Mouse (Mus musculus) forebrain, postnatal 0 days (tissue): ENCODE data around the gene Pfkm. TPM values are rescaled to one million over a fixed set of nuclear protein-coding genes. Genes with fewer than 3 reads are reported as not detected.

Experiments used
- ATAC-seq: fragments of 200-750 bp; cut with Nextera tagmentation; 2 replicates; pipeline ENCODE4 v1.8.0; 2017; ENCODE audit warnings: mild to moderate bottlenecking, moderate library complexity
- DNase-seq: peaks from one replicate; pipeline ENCODE4 v3.0.0-alpha.2; 2015
- H3K27ac ChIP-seq: fragments of 300-500 bp; sonication (generic); 2 replicates; pipeline ENCODE4 v1.5.1; 2014; ENCODE audit warnings: low read depth, mild to moderate bottlenecking, antibody characterized with exemption, low read length, moderate library complexity, mixed read lengths
- H3K27me3 ChIP-seq: fragments of 300-500 bp; sonication (generic); 2 replicates; pipeline ENCODE4 v1.6.1; 2014; ENCODE audit warnings: mild to moderate bottlenecking, low read length, mixed read lengths; ENCODE audit not compliant: insufficient read depth
- H3K36me3 ChIP-seq: fragments of 300-500 bp; sonication (generic); 2 replicates; pipeline ENCODE4 v1.6.1; 2014; ENCODE audit warnings: mild to moderate bottlenecking, moderate library complexity; ENCODE audit not compliant: insufficient read depth
- H3K4me1 ChIP-seq: fragments of 300-500 bp; sonication (generic); 2 replicates; pipeline ENCODE4 v1.6.1; 2014; ENCODE audit warnings: antibody characterized with exemption; ENCODE audit not compliant: insufficient read depth
- H3K4me2 ChIP-seq: fragments of 300-500 bp; sonication (generic); 2 replicates; pipeline ENCODE4 v1.6.1; 2014; ENCODE audit warnings: low read depth, mild to moderate bottlenecking, moderate library complexity
- H3K4me3 ChIP-seq: fragments of 300-500 bp; sonication (generic); 2 replicates; pipeline ENCODE4 v1.5.1; 2014; ENCODE audit warnings: low read depth, low read length, mixed read lengths
- H3K9ac ChIP-seq: fragments of 300-500 bp; sonication (generic); 2 replicates; pipeline ENCODE4 v1.6.1; 2014; ENCODE audit warnings: mild to moderate bottlenecking
- H3K9me3 ChIP-seq: fragments of 300-500 bp; sonication (generic); 2 replicates; pipeline ENCODE4 v1.6.1; 2016; ENCODE audit warnings: low read length
- CTCF ChIP-seq: sonication (generic); IDR thresholded peaks from 2 replicates; pipeline ENCODE4 v1.5.1; 2016; ENCODE audit warnings: antibody characterized with exemption, control low read depth, low read depth
- WGBS: fragments of 180-500 bp; shearing (Covaris S2); extraction: QIAGEN DNeasy Blood & Tissue Kit; methylation state at CpG from one replicate; pipeline ENCODE4 v1.1.7; 2014; 5-methylcytosine and 5-hydroxymethylcytosine counted together
- polyA plus RNA-seq: library from polyadenylated mRNA; unstranded; fragments of >200 nt; fragmentation: Nextera tagmentation; extraction: Ambion mirVana; gene quantifications from 2 replicates; pipeline ENCODE4 v1.2.1, GENCODE M21; 2015
- total RNA-seq: library from RNA; depleted of rRNA; stranded (reverse); fragments of >200 nt; gene quantifications from 2 replicates; pipeline ENCODE4 v1.2.3, GENCODE M21; 2014; rRNA removed

The Pfkm gene
- total and polyA plus RNA-seq, 2 experiments from 2014 or later = 86.3 to 91.9 TPM

DNA sequence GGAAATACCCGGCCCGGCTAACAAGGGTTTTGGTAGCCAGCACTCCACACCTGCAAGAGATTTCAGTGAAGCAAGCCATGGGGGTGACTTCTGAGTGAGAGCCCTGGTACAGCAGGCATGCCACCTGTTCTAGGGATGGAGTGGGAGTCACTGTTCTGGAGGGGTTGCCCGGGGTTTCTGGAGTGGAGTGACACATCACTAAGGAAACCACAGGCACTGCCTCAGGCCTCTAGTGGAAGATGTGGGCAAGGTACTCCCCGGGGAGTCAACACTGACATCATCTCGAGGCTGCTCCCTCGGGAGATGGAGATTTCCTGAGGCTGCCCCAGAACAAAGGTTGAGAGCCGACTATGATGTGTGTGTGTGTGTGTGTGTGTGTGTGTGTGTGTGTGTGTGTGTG, 78.0 kb downstream of the Pfkm start:
- 25% methylated on average over 7 of the region's 7 CpGs for WGBS
- Histone ChIP-seq H3K9me3 (no peaks in the 10 kb centered on the region), H3K27ac (no peak overlapping the region), H3K4me3 (peak overlapping the region; percentile 74), H3K27me3 (no peaks in the 10 kb centered on the region; the same call in 1 of the 2 replicates), H3K4me2 (peak overlapping the region; percentile 84), H3K9ac (peak overlapping the region; percentile 80; the same call in 1 of the 2 replicates), H3K4me1 (peaks cover 11% of the 10 kb centered on the region; the same call in 1 of the 2 replicates), H3K36me3 (no peaks in the 10 kb centered on the region)
- peak; percentile 20; the same call in 1 of the 2 replicates for TF ChIP-seq CTCF
- ATAC-seq (peak; percentile 34; the same call in 1 of the 2 replicates), DNase-seq (peak; percentile 44)

- no peaks in the 10 kb centered on the region for H3K9me3 ChIP-seq
- DNase-seq = no peak
- H3K4me3 ChIP-seq = no peak overlapping the region; the same call in 1 of the 2 replicates
- H3K9ac ChIP-seq = no peak overlapping the region
- WGBS = 77% methylated on average over 9 of the region's 9 CpGs
- no peak for TF ChIP-seq CTCF
- H3K4me2 ChIP-seq = peak overlapping the region; percentile 84
- no peak overlapping the region for H3K27ac ChIP-seq
- no peaks in the 10 kb centered on the region; the same call in 1 of the 2 replicates for H3K27me3 ChIP-seq
- ATAC-seq = no peak
- H3K36me3 ChIP-seq = no peaks in the 10 kb centered on the region
- H3K4me1 ChIP-seq = peaks cover 11% of the 10 kb centered on the region; the same call in 1 of the 2 replicates
Observed at GRCm38 (mm10) chr15:98170917-98171316, 78.5 kb downstream of the Pfkm start.

GRCm38 (mm10) chr15:98172113-98172512, 79.7 kb downstream of the Pfkm start:
- H3K4me2 ChIP-seq = no peak overlapping the region
- no peak for DNase-seq

GRCm38 (mm10) chr15:98173821-98174220, 81.4 kb downstream of the Pfkm start:
- H3K9ac ChIP-seq = no peak overlapping the region
- H3K27ac ChIP-seq = no peak overlapping the region
- 15% methylated on average over 8 of the region's 8 CpGs for WGBS
- H3K36me3 ChIP-seq = no peaks in the 10 kb centered on the region
- DNase-seq = peak; percentile 86
- ATAC-seq = no peak
- 0 out of 2 replicates have a peak overlapping the region, but pooled peaks have one; percentile 3 for H3K4me2 ChIP-seq
- no peak overlapping the region for H3K4me3 ChIP-seq
- no peaks in the 10 kb centered on the region; the same call in 1 of the 2 replicates for H3K27me3 ChIP-seq
- H3K4me1 ChIP-seq = peaks cover 7% of the 10 kb centered on the region; the same call in 1 of the 2 replicates
- peak; percentile 80 for TF ChIP-seq CTCF
- no peaks in the 10 kb centered on the region for H3K9me3 ChIP-seq

More at GRCm38 (mm10) chr15:98172113-98172512, 79.7 kb downstream of the Pfkm start:
- Histone ChIP-seq H3K36me3 (no peaks in the 10 kb centered on the region), H3K4me3 (no peak overlapping the region), H3K27me3 (no peaks in the 10 kb centered on the region; the same call in 1 of the 2 replicates), H3K9me3 (no peaks in the 10 kb centered on the region), H3K9ac (no peak overlapping the region), H3K4me1 (peaks cover 11% of the 10 kb centered on the region; the same call in 1 of the 2 replicates), H3K27ac (no peak overlapping the region)
- 62% methylated on average over 5 of the region's 5 CpGs for WGBS
- no peak for TF ChIP-seq CTCF
- ATAC-seq = no peak

- no peak overlapping the region for H3K27ac ChIP-seq
- no peak overlapping the region for H3K9ac ChIP-seq
- no peak overlapping the region for H3K4me2 ChIP-seq
- H3K4me3 ChIP-seq = no peak overlapping the region
- H3K9me3 ChIP-seq = no peaks in the 10 kb centered on the region
- no peaks in the 10 kb centered on the region for H3K4me1 ChIP-seq
- no peak for TF ChIP-seq CTCF
- 82% methylated on average over 3 of the region's 3 CpGs for WGBS
- ATAC-seq (no peak), DNase-seq (no peak)
- no peaks in the 10 kb centered on the region for H3K27me3 ChIP-seq
- H3K36me3 ChIP-seq = no peaks in the 10 kb centered on the region
Observed at GRCm38 (mm10) chr15:98177320-98177719, 84.9 kb downstream of the Pfkm start.

GRCm38 (mm10) chr15:98180567-98181131, 88.3 kb downstream of the Pfkm start:
- Histone ChIP-seq H3K27me3 (no peaks in the 10 kb centered on the region), H3K36me3 (no peaks in the 10 kb centered on the region), H3K9me3 (no peaks in the 10 kb centered on the region), H3K4me3 (peak overlapping the region; percentile 54), H3K27ac (no peak overlapping the region; the same call in 1 of the 2 replicates), H3K4me1 (no peaks in the 10 kb centered on the region), H3K9ac (peak overlapping the region; percentile 53), H3K4me2 (peak overlapping the region; percentile 63)
- ATAC-seq (peak; percentile 1; the same call in 1 of the 2 replicates), DNase-seq (no peak)
- TF ChIP-seq CTCF = no peak
- 3% methylated on average over 26 of the region's 26 CpGs for WGBS

GRCm38 (mm10) chr15:98181132-98181711, 88.8 kb downstream of the Pfkm start:
- H3K9me3 ChIP-seq = no peaks in the 10 kb centered on the region
- H3K4me3 ChIP-seq = peak overlapping the region; percentile 54
- H3K4me1 ChIP-seq = no peaks in the 10 kb centered on the region
- TF ChIP-seq CTCF = peak; percentile 82
- H3K9ac ChIP-seq = peak overlapping the region; percentile 53
- ATAC-seq (peak; percentile 97), DNase-seq (peak; percentile 87)
- H3K27me3 ChIP-seq = no peaks in the 10 kb centered on the region
- H3K27ac ChIP-seq = peak overlapping the region; percentile 47; the same call in 1 of the 2 replicates
- peak overlapping the region; percentile 63 for H3K4me2 ChIP-seq
- no peaks in the 10 kb centered on the region for H3K36me3 ChIP-seq
- WGBS = under 1% methylated on average over 30 of the region's 30 CpGs

Other genes starting within 250 kb of the Pfkm start
- 20.7 and 29.4 TPM in 2 replicates for gene Hdac7, start 248.1 kb upstream of the Pfkm start, total RNA-seq
- gene Hdac7, start 248.1 kb upstream of the Pfkm start, polyA plus RNA-seq = 16.2 and 21.6 TPM in 2 replicates
- 0.15 and 0.76 TPM in 2 replicates for gene Vdr, start 182.0 kb upstream of the Pfkm start, total RNA-seq
- 0.04 and 0.05 TPM in 2 replicates for gene Vdr, start 182.0 kb upstream of the Pfkm start, polyA plus RNA-seq
- gene Tmem106c, start 128.4 kb upstream of the Pfkm start, total RNA-seq = 44.4 and 50.8 TPM in 2 replicates
- 62.8 and 66.1 TPM in 2 replicates for gene Tmem106c, start 128.4 kb upstream of the Pfkm start, polyA plus RNA-seq
- gene Col2a1, start 87.9 kb upstream of the Pfkm start, total RNA-seq = 7.6 and 28.3 TPM in 2 replicates
- gene Col2a1, start 87.9 kb upstream of the Pfkm start, polyA plus RNA-seq = 2.5 and 4.9 TPM in 2 replicates
- 13.6 and 19.8 TPM in 2 replicates for gene Senp1, start 1.2 kb downstream of the Pfkm start, total RNA-seq
- gene Senp1, start 1.2 kb downstream of the Pfkm start, polyA plus RNA-seq = 8.5 and 12.2 TPM in 2 replicates
- gene Asb8, start 73.0 kb downstream of the Pfkm start, total RNA-seq = 46.3 and 56.9 TPM in 2 replicates
- 36.5 and 46.8 TPM in 2 replicates for gene Asb8, start 73.0 kb downstream of the Pfkm start, polyA plus RNA-seq
- 50.7 and 66.0 TPM in 2 replicates for gene Ccdc184, start 74.6 kb downstream of the Pfkm start, total RNA-seq
- 56.3 and 68.9 TPM in 2 replicates for gene Ccdc184, start 74.6 kb downstream of the Pfkm start, polyA plus RNA-seq
- not detected in 2 replicates for gene Olfr288, start 103.0 kb downstream of the Pfkm start, total RNA-seq
- gene Olfr288, start 103.0 kb downstream of the Pfkm start, polyA plus RNA-seq = 0.10 TPM in 1 of 2 replicates, not detected in the other
- 0.08 and 0.29 TPM in 2 replicates for gene Gm44579, start 128.4 kb downstream of the Pfkm start, total RNA-seq
- gene Gm44579, start 128.4 kb downstream of the Pfkm start, polyA plus RNA-seq = 0.15 TPM in 1 of 2 replicates, not detected in the other
- gene Olfr287, start 128.5 kb downstream of the Pfkm start, total RNA-seq = 0.15 and 0.24 TPM in 2 replicates
- gene Olfr287, start 128.5 kb downstream of the Pfkm start, polyA plus RNA-seq = 0.25 and 0.45 TPM in 2 replicates
- gene Olfr286, start 141.9 kb downstream of the Pfkm start, total RNA-seq = not detected in 2 replicates
- not detected in 2 replicates for gene Olfr286, start 141.9 kb downstream of the Pfkm start, polyA plus RNA-seq
- not detected in 2 replicates for gene H1fnt, start 164.7 kb downstream of the Pfkm start, total RNA-seq
- gene H1fnt, start 164.7 kb downstream of the Pfkm start, polyA plus RNA-seq = not detected in 2 replicates
- 11.4 and 14.8 TPM in 2 replicates for gene Zfp641, start 203.6 kb downstream of the Pfkm start, total RNA-seq
- gene Zfp641, start 203.6 kb downstream of the Pfkm start, polyA plus RNA-seq = 3.8 and 6.6 TPM in 2 replicates
- not detected in 2 replicates for gene Olfr285, start 224.8 kb downstream of the Pfkm start, total RNA-seq
- not detected in 2 replicates for gene Olfr285, start 224.8 kb downstream of the Pfkm start, polyA plus RNA-seq
- gene Olfr284, start 248.4 kb downstream of the Pfkm start, total RNA-seq = 0.81 TPM in 1 of 2 replicates, not detected in the other
- gene Olfr284, start 248.4 kb downstream of the Pfkm start, polyA plus RNA-seq = not detected in 2 replicates